Comparison of ENCODE assay signal across 20 mouse cellular contexts in genomic region chr7:142000661-142001060, GRCm38 (mm10). TPM values are rescaled to one million over a fixed set of nuclear protein-coding genes. Genes with fewer than 3 reads are reported as not detected.
DNase-seq lines count a peak whose midpoint lies in the region; TF ChIP-seq lines count a peak whose summit lies in the region.
"Had no signal": no experiment of that assay in that cellular context is flagged by ENCODE, and none has a peak within 500 bp of the region (broad histone marks: within the 10 kb centered on the region; RNA-seq: fewer than 3 reads in every experiment).

No protein-coding gene starts in this region.

- H3K4me3 ChIP-seq in left cerebral cortex, adult 2 months: no peak overlapping the region
- H3K4me3 ChIP-seq: limb, embryonic 12.5 days; neural tube, embryonic 15.5 days had no signal

- no peak for TF ChIP-seq CTCF in left cerebral cortex, adult 2 months (IDR thresholded peaks at IDR 0.05)

- DNase-seq in left cerebral cortex, adult 2 months (ENCODE audit: extremely low spot score in 1 of 2, low spot score in 2 of 2): no peak
- no peak for DNase-seq in left cerebral cortex, adult 9 months (ENCODE audit: low spot score in 2 of 2)
- peak; percentile 72 to 78 for DNase-seq in cerebellum, adult 18-20 months
- peak; percentile 71 to 79 for DNase-seq in cerebellum, postnatal 10 days
- no peak for DNase-seq in thymus, postnatal 10 days (ENCODE audit: low spot score in 2 of 2)
- DNase-seq in spleen, postnatal 14 days (ENCODE audit: low spot score in 2 of 2): no peak
- no peak for DNase-seq in urinary bladder, postnatal 14 days (ENCODE audit: low spot score)
- DNase-seq: adrenal gland, postnatal 10 days; embryo, embryonic 11 days; gastrocnemius, postnatal 14 days; heart, adult 11 months; kidney, adult 11 months; kidney, postnatal 10 days; liver, postnatal 0 days; lung, postnatal 10 days; thymus, adult 2 months had no signal

- H3K27ac ChIP-seq in left cerebral cortex, adult 2 months: 0 out of 2 replicates have a peak overlapping the region, but pooled peaks have one; percentile 21
- H3K27ac ChIP-seq: limb, embryonic 12.5 days; stomach, postnatal 0 days had no signal

- intact Hi-C loops in left cerebral cortex, adult 2 months (cut with DNase I): no loop called here

RNA-seq across cellular contexts. Expression of gene Brsk2, which starts 51.1 kb away (rescaled TPM):
- total RNA-seq in left cerebral cortex, adult 2 months (2021): 100 to 1,000 TPM; 223 to 224 TPM
- total RNA-seq: hematopoietic stem cell, adult 5-6 weeks had no signal

Comparison
In these comparisons a context has a peak if more than half of its experiments do, and no peak if none do; other contexts are left out.
1. DNase-seq: peak in cerebellum, adult 18-20 months (2 of 2) and cerebellum, postnatal 10 days (2 of 2); none in left cerebral cortex, adult 2 months (0 of 2), left cerebral cortex, adult 9 months (0 of 2), thymus, postnatal 10 days (0 of 2), spleen, postnatal 14 days (0 of 2) and urinary bladder, postnatal 14 days (single experiment).